10 mouse cellular contexts compared by ENCODE assay signal in the genomic region with DNA sequence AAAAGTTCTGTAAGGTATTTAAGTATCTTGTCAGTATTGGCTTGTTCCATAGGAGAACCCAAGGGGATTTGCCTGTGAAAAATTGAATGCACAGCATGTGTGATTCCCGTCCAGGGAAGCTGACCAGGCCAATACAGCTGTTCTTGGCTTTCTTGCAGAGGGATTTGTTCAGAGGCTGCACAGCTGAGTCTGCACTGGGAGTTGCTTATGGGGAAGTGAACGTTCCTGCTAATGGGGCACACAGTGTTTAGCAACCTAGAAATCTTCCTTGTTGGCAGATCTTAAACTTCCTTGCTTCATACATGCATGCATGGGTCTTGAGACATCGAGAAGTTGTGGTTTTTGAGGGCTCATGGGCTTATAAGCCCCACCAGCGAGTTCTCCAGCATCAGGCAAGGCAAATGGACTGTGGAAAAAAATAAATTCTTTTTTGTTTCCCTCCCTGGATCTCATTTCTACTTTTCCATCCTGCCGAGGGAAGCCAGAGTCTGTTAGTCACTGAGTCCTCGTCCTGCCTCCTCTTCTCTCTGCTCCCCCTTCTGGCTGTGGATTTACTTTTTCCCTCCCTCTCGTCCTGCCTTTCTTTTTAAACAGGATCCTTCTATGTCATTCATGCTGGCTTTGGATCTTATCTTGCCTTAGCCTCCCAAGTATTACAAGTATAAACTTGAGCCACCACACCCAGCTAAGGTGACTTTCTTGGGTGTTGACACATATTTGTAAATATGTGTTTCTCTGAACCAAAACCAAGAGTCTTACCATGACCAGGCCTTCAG. TPM values are rescaled to one million over a fixed set of nuclear protein-coding genes. Genes with fewer than 3 reads are reported as not detected.
DNase-seq lines count a peak whose midpoint lies in the region; ATAC-seq and TF ChIP-seq lines count a peak whose summit lies in the region.
"Had no signal": no experiment of that assay in that cellular context is flagged by ENCODE, and none has a peak within 500 bp of the region (broad histone marks: within the 10 kb centered on the region; RNA-seq: fewer than 3 reads in every experiment).

No protein-coding gene starts in this region.

- TF ChIP-seq CTCF in bone marrow macrophage, adult 2 months (IDR thresholded peaks at IDR 0.05; ENCODE audit: low read depth, low read length): no peak
- peak; percentile 14; the same call in 1 of the 2 replicates for TF ChIP-seq CTCF in liver, postnatal 0 days (IDR thresholded peaks at IDR 0.05; ENCODE audit: low read depth)

- ATAC-seq in liver, postnatal 0 days: peak; percentile 35
- ATAC-seq in hindbrain, embryonic 11.5 days (ENCODE audit: low FRiP score): no peak

- no peaks in the 10 kb centered on the region for H3K9me3 ChIP-seq in liver, postnatal 0 days (ENCODE audit: low read length)
- H3K9me3 ChIP-seq in hindbrain, embryonic 11.5 days (ENCODE audit: control insufficient read depth, low read length): no peaks in the 10 kb centered on the region
- H3K9me3 ChIP-seq: G1E; midbrain, embryonic 12.5 days had no signal

- peak overlapping the region; percentile 21; the same call in 1 of the 2 replicates for H3K4me3 ChIP-seq in bone marrow macrophage, adult 2 months (ENCODE audit: insufficient read depth, low read length)
- H3K4me3 ChIP-seq in liver, postnatal 0 days (ENCODE audit: low read depth, low read length): no peak overlapping the region
- no peak overlapping the region for H3K4me3 ChIP-seq in hindbrain, embryonic 11.5 days (ENCODE audit: low read depth, low read length)
- H3K4me3 ChIP-seq: midbrain, embryonic 12.5 days had no signal

- intact Hi-C loops in left cerebral cortex, postnatal 10 days (cut with DNase I): no loop called here

- no peak overlapping the region for H3K9ac ChIP-seq in liver, postnatal 0 days (replicated peaks)
- H3K9ac ChIP-seq in hindbrain, embryonic 11.5 days (ENCODE audit: low read depth, low read length): no peak overlapping the region
- H3K9ac ChIP-seq: midbrain, embryonic 12.5 days had no signal

- WGBS in liver, postnatal 0 days (ENCODE audit: insufficient replicate concordance): 30% methylated on average over 7 of the region's 7 CpGs
- 44% methylated on average over 7 of the region's 7 CpGs for WGBS in hindbrain, embryonic 11.5 days

- no peak for TF ChIP-seq EP300 in liver, postnatal 0 days (IDR thresholded peaks at IDR 0.05; ENCODE audit: low read depth)

- no peaks in the 10 kb centered on the region for H3K27me3 ChIP-seq in liver, postnatal 0 days (ENCODE audit: insufficient read depth, low read length)
- no peaks in the 10 kb centered on the region for H3K27me3 ChIP-seq in hindbrain, embryonic 11.5 days (ENCODE audit: control insufficient read depth, insufficient read depth, low read length)
- H3K27me3 ChIP-seq: midbrain, embryonic 12.5 days had no signal

- peak; percentile 32 for DNase-seq in gastrocnemius, adult 18-20 months (ENCODE audit: low spot score)
- no peak for DNase-seq in gastrocnemius, postnatal 25 days
- DNase-seq in 3134 (ENCODE audit: extremely low read depth, insufficient read length, low spot score): peak; percentile 37
- peak; percentile 27 for DNase-seq in liver, postnatal 0 days
- no peak for DNase-seq in cerebellum, adult 11 months
- DNase-seq in hindbrain, embryonic 11.5 days (ENCODE audit: low spot score): no peak
- no peak for DNase-seq in left cerebral cortex, postnatal 10 days (ENCODE audit: extremely low spot score in 1 of 2, low spot score in 2 of 2)

- peak overlapping the region; percentile 3; the same call in 1 of the 2 replicates for H3K4me2 ChIP-seq in liver, postnatal 0 days (ENCODE audit: low read depth, low read length)
- no peak overlapping the region for H3K4me2 ChIP-seq in hindbrain, embryonic 11.5 days (replicated peaks; ENCODE audit: low read depth, low read length)
- H3K4me2 ChIP-seq: midbrain, embryonic 12.5 days had no signal

- H3K36me3 ChIP-seq in liver, postnatal 0 days (replicated peaks; ENCODE audit: insufficient read depth, low read length): no peaks in the 10 kb centered on the region
- H3K36me3 ChIP-seq in hindbrain, embryonic 11.5 days (ENCODE audit: control insufficient read depth, insufficient read depth, low read length): no peaks in the 10 kb centered on the region
- H3K36me3 ChIP-seq: midbrain, embryonic 12.5 days had no signal

- no peak for TF ChIP-seq POLR2A in bone marrow macrophage, adult 2 months (IDR thresholded peaks at IDR 0.05; ENCODE audit: borderline replicate concordance, low read depth, low read length)

- peaks cover 9% of the 10 kb centered on the region for H3K4me1 ChIP-seq in bone marrow macrophage, adult 2 months (ENCODE audit: control insufficient read depth, insufficient read depth, low read length)
- H3K4me1 ChIP-seq in liver, postnatal 0 days (ENCODE audit: insufficient read depth): no peaks in the 10 kb centered on the region; the same call in 1 of the 2 replicates
- H3K4me1 ChIP-seq in hindbrain, embryonic 11.5 days (replicated peaks; ENCODE audit: control insufficient read depth, insufficient read depth, low read length): no peaks in the 10 kb centered on the region
- H3K4me1 ChIP-seq: midbrain, embryonic 12.5 days had no signal

- H3K27ac ChIP-seq in bone marrow macrophage, adult 2 months (ENCODE audit: insufficient read depth, low read depth, low read length): peak overlapping the region; percentile 88
- peak overlapping the region; percentile 41 for H3K27ac ChIP-seq in liver, postnatal 0 days (ENCODE audit: low read depth)
- no peak overlapping the region for H3K27ac ChIP-seq in hindbrain, embryonic 11.5 days (ENCODE audit: low read depth, low read length)
- H3K27ac ChIP-seq: midbrain, embryonic 12.5 days had no signal

RNA-seq across cellular contexts. Expression of gene Toe1, which starts 19.3 kb away (rescaled TPM):
- total RNA-seq in gastrocnemius, adult 18-20 months (2021): 1 to 10 TPM; 3.7 to 4.7 TPM
- total RNA-seq in gastrocnemius, postnatal 25 days (2021): 1 to 10 TPM; 3.8 to 4.4 TPM
- 15.7 and 20.6 TPM in 2 replicates for polyA plus RNA-seq in bone marrow macrophage, adult 2 months (2012; ENCODE audit: insufficient read depth, insufficient read length, missing spikeins)
- 9.2 and 9.3 TPM in 2 replicates for polyA plus RNA-seq in liver, postnatal 0 days (2015; fragmentation: Nextera tagmentation; extraction: Ambion mirVana)
- polyA plus RNA-seq in hindbrain, embryonic 11.5 days (2014; fragmentation: Nextera tagmentation; extraction: Ambion mirVana): 33.4 and 34.0 TPM in 2 replicates
- total RNA-seq in left cerebral cortex, postnatal 10 days (2021): 10 to 100 TPM; 15.2 to 16.1 TPM

RNA-seq across cellular contexts. Expression of gene Mutyh, which starts 19.4 kb away (rescaled TPM):
- under 1 TPM; 0.80 to 0.88 TPM for total RNA-seq in gastrocnemius, adult 18-20 months (2021)
- total RNA-seq in gastrocnemius, postnatal 25 days (2021): 1 to 10 TPM; 1.0 to 1.5 TPM
- 2.0 and 4.9 TPM in 2 replicates for polyA plus RNA-seq in bone marrow macrophage, adult 2 months (2012; ENCODE audit: insufficient read depth, insufficient read length, missing spikeins)
- polyA plus RNA-seq in liver, postnatal 0 days (2015; fragmentation: Nextera tagmentation; extraction: Ambion mirVana): 1.4 and 1.7 TPM in 2 replicates
- polyA plus RNA-seq in hindbrain, embryonic 11.5 days (2014; fragmentation: Nextera tagmentation; extraction: Ambion mirVana): 14.4 and 16.6 TPM in 2 replicates
- total RNA-seq in left cerebral cortex, postnatal 10 days (2021): 1 to 10 TPM; 2.0 to 3.5 TPM

RNA-seq across cellular contexts. Expression of gene Hpdl, which starts 33.3 kb away (rescaled TPM):
- 1 to 10 TPM; 1.1 to 1.6 TPM for total RNA-seq in gastrocnemius, adult 18-20 months (2021)
- total RNA-seq in gastrocnemius, postnatal 25 days (2021): 1 to 10 TPM; 2.0 to 2.3 TPM
- not detected in 2 replicates for polyA plus RNA-seq in bone marrow macrophage, adult 2 months (2012; ENCODE audit: insufficient read depth, insufficient read length, missing spikeins)
- polyA plus RNA-seq in liver, postnatal 0 days (2015; fragmentation: Nextera tagmentation; extraction: Ambion mirVana): 0.22 TPM in 1 of 2 replicates, not detected in the other
- 0.63 and 1.0 TPM in 2 replicates for polyA plus RNA-seq in hindbrain, embryonic 11.5 days (2014; fragmentation: Nextera tagmentation; extraction: Ambion mirVana)
- under 1 TPM; 0.77 to 0.79 TPM for total RNA-seq in left cerebral cortex, postnatal 10 days (2021)
- total RNA-seq: G1E had no signal
- polyA plus RNA-seq: G1E had no signal

Comparison
In these comparisons a context has a peak if more than half of its experiments do, and no peak if none do; other contexts are left out.
1. DNase-seq: peak in gastrocnemius, adult 18-20 months (single experiment), 3134 (single experiment) and liver, postnatal 0 days (single experiment); none in gastrocnemius, postnatal 25 days (single experiment), cerebellum, adult 11 months (single experiment), hindbrain, embryonic 11.5 days (single experiment) and left cerebral cortex, postnatal 10 days (0 of 2).